Mouse (Mus musculus): ENCODE data around the gene A530064D06Rik. TPM values are rescaled to one million over a fixed set of nuclear protein-coding genes. Genes with fewer than 3 reads are reported as not detected.
"Not testable (repeated sequence)": the region's sequence is repeated elsewhere in the genome, so short reads cannot be mapped to it uniquely, and the experiment has no call there.

A530064D06Rik gene
- 2.5 and 2.9 TPM in 2 replicates for total RNA-seq (2015; ENCODE audit: low replicate concordance)
- total RNA-seq (2017; ENCODE audit: low replicate concordance): 3.5 and 5.9 TPM in 2 replicates

DNA sequence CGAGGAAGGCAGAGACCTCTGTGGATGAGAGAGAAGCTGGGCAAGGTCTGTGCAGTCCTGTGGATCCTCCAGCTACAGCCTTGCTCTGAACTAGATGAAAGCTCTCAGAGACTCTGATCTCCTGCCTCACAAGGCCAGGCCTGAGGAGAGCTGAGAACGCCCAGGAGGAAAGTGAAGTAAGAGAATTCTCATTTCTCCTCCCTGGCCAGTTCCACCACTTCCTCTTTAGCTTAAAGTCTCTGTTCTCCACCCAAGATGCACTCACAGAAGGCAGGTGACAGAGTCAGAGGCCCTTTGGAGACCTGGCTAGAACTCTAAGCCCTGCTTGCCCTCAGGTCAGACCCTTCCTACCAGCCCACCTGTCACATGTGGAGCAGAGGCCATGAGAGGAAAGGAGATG is at the start of gene A530064D06Rik:
Gene A530064D06Rik (minus strand): TSS at position 173 of the 400 bp plus-strand sequence.
- not testable (repeated sequence) for ATAC-seq (replicated peaks; ENCODE audit: low FRiP score, poor library complexity, severe bottlenecking)

DNA sequence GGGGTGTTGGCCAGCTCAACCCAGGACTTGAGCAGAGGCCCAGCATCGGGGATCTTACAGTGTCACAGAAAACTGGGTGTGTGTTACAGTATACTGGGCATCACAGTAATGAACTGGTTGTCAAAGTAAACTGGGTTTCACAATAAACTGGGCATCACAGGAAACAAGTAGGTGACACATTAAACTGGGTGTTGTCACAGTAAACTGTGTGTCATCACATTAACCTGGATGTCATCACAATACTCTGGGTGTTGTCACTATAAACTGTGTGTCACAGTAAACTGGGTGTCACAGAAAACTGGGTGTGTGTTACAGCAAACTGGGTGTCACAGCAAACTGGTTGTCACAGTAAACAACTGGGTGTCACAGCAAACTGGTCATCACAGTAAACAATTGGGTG is 48.4 kb upstream of the A530064D06Rik start:
- ATAC-seq (replicated peaks; ENCODE audit: low FRiP score, poor library complexity, severe bottlenecking): no peak

DNA sequence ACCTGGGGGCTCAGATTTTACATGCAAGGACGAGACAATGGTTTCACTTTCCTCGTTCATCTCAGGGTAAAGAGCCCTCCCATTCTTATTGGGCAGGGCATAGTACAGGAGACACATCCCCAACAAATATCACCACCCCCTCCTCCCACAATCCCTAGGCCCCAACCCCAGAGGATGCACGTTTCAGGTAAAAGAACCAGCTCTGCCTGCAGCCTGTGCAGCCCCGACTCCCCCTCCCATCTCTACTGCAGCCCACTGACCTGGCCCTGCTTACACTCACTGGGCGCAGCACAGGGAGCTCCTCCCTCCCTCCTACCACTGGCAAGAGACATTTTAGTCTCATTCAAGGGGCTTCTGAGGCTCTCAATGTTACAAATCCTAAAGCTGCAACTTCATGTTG is 46.4 kb upstream of the A530064D06Rik start:
- ATAC-seq (replicated peaks; ENCODE audit: low FRiP score, poor library complexity, severe bottlenecking): no peak

DNA sequence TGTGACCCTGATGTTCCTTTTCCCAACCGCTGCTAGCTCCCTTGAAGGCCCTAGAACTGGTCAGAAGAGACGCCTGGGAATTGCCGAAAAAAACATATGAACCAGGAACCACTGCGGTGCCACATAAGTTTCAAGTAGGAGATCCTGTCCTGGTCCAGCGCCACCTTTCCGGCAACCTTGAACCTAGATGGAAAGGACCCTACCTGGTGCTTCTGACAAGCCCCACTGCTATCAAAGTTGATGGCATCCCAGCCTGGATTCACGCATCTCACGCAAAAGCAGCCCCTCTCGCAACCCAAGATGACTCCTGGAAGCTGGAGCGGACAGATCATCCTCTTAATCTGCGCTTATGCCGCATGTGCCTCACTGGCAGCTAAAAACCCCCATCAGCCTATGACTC is 45.5 kb upstream of the A530064D06Rik start:
- no peak for ATAC-seq (replicated peaks; ENCODE audit: low FRiP score, poor library complexity, severe bottlenecking)

DNA sequence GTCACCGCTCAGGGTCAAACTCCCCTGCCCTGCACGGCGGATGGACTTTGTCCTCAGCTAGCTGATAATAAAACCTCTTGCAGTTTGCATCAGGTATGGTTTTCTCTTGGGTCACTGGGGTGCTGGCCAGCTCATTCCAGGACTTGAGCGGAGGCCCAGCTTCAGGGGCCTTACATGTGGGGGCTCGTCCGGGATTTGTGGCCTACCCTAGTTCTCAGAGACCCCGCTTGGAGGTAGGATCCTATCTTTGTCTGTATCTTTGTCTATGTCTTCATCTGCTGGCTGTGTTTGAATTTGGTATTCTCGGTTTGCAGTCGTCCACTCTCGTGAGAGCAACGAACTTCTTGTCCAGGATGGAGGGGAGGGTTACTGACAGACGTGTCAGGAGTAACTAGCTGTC is 36.0 kb upstream of the A530064D06Rik start:
- ATAC-seq (replicated peaks; ENCODE audit: low FRiP score, poor library complexity, severe bottlenecking): no peak

DNA sequence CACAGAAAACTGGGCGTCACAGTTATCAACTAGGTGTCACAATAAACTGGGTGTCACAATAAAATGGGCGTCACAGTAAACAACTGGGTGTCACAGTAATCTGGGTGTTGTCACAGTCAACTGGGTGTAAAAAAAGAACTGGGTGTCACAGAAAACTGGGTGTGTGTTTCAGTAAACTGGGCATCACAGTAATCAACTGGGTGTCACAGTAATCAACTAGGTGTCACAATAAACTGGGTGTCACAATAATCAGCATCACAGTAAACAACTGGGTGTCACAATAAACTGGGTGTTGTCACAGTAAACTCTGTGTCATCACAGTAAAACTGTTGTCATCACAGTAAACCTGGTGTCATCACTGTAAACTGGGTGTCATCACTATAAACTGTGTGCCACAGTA is 25.3 kb upstream of the A530064D06Rik start:
- ATAC-seq (replicated peaks; ENCODE audit: low FRiP score, poor library complexity, severe bottlenecking): no peak

DNA sequence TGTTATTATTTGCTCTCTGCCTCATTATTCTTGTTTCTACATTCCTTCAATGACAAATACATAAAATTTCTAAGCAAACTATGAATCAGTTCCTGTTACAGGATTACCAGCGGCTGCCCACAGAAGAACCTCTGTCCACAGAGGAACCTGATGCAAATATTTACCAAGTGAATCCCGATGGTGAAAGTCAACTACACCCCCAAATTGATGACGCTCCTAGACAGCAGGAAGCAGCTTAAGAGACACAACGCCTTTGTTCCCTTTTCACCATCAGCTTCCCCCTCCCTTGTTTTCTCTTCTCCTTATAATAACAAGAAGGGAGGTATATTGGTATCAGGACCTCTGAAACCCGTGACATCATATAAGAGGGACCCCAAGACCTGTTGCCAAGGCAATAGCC is 18.2 kb upstream of the A530064D06Rik start:
- no peak for ATAC-seq (replicated peaks; ENCODE audit: low FRiP score, poor library complexity, severe bottlenecking)

DNA sequence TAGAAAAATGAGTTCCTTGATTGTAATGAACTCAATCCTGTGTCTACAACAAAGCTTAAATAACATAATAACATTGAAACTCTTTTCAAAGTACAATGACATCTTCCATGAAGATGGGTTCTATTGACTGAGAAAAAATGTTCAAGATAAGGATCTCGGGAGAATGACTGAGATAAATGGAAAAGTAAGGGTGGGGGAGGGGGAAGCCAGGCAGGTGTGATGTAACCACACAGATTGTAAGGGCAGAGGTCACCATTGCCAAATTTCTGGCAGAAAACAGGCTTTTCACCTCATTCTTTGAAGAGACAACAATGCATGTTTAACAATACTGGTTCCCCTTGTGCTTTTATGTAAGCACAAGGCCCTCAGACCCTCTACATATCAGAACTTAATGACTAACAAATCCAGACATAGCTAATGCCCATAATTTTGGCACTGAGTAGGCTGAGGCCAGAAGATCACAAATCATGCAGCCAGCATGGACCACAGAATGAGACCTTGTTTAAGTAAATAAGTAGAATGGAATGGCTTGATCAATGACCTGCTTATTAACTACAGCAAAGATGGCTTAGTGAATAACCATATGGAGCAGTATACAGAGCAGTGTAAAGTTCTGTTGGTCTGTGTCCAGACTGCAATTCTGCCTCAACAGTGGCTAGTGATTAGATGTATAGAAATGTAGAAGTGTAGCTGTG is 9.5 kb downstream of the A530064D06Rik start:
- no peak for ATAC-seq (replicated peaks; ENCODE audit: low FRiP score, poor library complexity, severe bottlenecking)

DNA sequence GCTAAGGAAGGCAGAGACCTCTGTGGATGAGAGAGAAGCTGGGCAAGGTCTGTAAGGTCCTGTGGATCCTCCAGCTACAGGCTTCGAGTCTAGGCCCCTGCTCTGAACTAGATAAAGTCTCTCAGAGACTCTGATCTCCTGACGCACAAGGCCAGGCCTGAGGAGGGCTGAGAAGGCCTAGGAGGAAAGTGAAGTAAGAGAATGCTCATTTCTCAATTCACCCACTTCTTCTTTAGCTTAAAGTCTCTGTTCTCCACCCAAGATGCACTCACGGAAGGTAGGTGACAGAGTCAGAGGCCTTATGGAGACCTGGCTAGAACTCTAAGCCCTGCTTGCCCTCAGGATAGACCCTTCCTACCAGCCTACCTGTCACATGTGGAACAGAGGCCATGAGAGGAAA is 21.0 kb downstream of the A530064D06Rik start, which contains the start of gene 9830107B12Rik:
Gene 9830107B12Rik (minus strand): TSS at position 149 of the 400 bp plus-strand sequence.
- ATAC-seq (replicated peaks; ENCODE audit: low FRiP score, poor library complexity, severe bottlenecking): no peak

DNA sequence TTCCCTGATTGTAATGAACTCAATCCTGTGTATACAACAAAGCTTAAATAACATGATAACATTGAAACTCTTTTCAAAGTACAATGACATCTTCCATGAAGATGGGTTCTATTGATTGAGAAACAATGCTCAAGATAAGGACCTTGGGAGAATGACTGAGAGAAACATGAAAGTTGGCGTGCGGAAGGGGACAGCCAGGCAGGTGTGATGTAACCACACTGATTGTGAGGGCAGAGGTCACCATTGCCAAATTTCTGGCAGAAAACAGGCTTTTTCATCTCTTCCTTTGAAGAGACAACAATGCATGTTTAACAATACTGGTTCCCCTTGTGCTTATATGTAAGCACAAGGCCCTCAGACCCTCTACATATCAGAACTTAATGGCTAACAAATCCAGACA is 34.3 kb downstream of the A530064D06Rik start:
- no peak for ATAC-seq (replicated peaks; ENCODE audit: low FRiP score, poor library complexity, severe bottlenecking)

DNA sequence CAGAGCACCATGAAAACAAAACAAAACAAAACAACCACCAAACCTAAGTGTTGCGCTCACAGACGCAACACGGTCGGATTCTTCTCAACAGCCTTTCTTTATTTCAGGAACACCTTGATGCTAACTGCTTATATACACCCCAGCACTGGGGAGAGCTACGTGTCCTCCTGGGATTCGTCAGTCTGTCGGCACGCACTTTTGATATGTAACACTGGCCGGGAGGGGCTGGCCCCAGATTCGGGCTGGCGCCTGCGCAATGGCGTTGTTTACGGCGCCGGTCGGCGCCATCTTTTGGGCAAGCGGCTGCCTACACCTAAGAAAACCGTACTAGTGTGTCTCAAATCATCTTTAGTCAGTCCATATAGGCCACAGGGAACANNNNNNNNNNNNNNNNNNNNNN is 46.6 kb downstream of the A530064D06Rik start:
- no peak for ATAC-seq (replicated peaks; ENCODE audit: low FRiP score, poor library complexity, severe bottlenecking)

DNA sequence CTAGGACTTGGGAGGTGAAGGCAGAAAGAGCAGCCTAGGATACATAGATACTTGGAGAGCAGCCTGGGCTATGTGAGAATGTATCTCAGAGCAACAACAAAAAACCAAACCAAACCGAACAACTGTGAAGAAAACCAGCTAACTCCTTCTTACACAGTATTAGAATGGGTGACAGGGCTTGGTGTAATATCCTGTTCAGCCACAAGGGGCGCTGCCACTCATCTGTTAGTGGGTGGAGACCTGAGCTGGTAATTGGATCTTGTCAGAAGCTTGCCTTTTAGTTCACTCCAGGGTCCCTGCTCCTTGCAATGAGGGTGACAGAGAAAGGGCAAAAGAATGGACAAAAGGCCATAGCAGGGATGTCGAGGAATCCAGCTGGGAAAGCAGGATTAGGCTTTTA is 47.4 kb downstream of the A530064D06Rik start:
- peak; percentile 65; the same call in 1 of the 2 replicates for ATAC-seq (replicated peaks; ENCODE audit: low FRiP score, poor library complexity, severe bottlenecking)

DNA sequence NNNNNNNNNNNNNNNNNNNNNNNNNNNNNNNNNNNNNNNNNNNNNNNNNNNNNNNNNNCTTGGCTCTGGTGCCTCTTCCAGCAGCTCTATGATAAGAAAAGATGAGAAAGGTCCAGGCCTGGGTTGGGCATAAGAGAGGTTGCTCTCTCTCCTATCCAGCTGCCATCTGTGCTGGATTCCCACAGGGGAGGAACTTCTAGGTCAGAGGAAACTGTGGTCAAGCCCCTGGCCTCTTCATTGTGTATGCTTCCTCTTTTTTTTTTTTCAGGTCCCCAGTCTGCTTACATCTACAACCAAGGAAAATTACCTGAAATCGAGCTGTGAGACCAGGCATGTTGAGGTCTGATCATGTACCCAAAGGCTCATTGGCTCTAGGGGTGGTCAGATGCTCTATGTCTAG is 48.5 kb downstream of the A530064D06Rik start:
- ATAC-seq (replicated peaks; ENCODE audit: low FRiP score, poor library complexity, severe bottlenecking): no peak

DNA sequence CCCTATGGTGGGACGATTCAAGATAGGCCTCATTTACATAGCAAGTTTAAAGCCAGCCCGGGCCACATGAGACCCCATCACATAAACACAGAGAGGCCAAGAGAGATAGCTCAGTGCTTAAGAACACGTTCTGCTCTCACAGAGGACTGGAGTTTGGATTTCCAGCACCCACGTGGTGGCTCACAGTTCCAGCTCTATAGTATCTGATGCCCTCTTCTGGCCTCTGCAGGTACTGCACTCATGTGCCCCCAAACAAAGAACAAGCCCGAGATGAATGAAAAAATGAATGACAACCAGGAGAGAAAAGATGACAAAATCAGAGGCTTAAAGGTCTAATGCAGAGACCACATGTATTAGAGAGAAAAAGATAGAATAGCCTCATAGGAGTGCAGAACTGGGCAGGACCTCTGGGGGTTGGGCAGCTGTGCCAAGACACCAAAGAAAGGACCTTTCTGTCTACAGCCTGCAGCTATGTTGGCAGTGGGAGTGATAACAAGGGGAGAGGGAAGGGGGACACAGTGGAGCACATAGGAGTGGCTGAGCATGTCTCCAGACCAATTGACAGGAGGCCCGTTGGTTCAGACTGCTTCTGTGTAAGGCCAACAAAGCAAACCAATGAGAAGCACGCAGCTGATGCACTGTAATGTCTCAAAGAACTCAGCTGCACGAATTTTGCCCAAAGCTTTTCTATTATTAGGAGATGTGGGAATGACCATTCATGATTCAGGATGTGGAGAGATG is 56.4 kb downstream of the A530064D06Rik start:
- no peak for ATAC-seq (replicated peaks; ENCODE audit: low FRiP score, poor library complexity, severe bottlenecking)

DNA sequence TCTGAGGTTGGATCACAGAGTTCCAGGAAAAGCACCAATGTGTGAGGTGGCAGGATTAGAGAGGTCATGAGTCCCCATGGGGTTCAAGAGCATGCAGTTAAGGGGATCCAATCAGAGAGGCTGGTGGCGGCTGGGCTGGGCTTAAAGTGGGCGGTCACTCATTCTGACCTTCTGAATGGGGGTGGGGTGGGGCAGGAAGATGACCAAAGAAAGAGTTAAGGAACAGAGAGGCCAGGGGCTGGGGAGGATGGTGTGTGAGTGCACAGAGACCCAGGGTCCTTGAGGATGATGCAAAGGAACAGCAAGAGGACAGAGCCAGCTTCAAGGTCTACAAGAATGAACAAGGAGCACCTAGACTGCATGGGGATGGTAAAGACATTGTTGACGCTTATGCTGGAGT is 58.6 kb downstream of the A530064D06Rik start:
- ATAC-seq (replicated peaks; ENCODE audit: low FRiP score, poor library complexity, severe bottlenecking): no peak

DNA sequence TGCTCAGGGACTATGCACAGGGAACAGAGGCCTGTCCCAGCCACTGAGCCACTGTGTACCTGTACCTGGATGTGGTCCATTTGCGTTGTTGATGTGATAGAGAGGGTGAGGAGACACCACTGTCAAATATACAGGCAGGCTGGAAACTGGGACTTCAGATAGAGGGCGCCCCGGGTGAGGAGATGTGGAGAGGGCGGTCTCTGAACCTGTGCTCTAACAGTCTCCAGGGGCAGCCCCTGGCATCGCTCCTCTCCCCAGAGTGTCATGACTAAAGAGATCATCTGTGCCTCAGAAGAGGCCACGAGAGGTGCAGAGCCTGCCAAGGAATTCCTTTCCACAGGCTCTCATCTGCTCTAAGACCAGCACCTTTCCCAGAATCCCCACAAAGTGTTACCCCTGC is 59.2 kb downstream of the A530064D06Rik start:
- no peak for ATAC-seq (replicated peaks; ENCODE audit: low FRiP score, poor library complexity, severe bottlenecking)

DNA sequence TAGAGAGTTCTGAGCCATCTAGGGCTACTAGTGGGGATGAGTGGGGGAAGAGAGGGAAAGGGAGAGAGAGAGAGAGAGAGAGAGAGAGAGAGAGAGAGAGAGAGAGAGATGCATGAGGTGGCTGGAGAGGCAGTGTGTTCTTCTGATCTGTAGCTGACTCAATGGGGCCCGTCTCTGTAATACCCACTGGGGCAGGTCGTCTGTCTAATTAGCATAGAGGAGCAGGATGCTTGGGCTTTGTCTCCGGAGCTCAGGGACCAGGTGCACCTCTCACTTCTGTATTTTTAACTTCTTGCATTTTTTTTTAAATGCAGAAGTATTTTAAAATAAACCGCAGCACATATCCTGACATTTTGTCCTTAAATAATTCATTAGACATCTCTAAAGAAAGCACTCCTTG is 59.7 kb downstream of the A530064D06Rik start:
- no peak for ATAC-seq (replicated peaks; ENCODE audit: low FRiP score, poor library complexity, severe bottlenecking)

DNA sequence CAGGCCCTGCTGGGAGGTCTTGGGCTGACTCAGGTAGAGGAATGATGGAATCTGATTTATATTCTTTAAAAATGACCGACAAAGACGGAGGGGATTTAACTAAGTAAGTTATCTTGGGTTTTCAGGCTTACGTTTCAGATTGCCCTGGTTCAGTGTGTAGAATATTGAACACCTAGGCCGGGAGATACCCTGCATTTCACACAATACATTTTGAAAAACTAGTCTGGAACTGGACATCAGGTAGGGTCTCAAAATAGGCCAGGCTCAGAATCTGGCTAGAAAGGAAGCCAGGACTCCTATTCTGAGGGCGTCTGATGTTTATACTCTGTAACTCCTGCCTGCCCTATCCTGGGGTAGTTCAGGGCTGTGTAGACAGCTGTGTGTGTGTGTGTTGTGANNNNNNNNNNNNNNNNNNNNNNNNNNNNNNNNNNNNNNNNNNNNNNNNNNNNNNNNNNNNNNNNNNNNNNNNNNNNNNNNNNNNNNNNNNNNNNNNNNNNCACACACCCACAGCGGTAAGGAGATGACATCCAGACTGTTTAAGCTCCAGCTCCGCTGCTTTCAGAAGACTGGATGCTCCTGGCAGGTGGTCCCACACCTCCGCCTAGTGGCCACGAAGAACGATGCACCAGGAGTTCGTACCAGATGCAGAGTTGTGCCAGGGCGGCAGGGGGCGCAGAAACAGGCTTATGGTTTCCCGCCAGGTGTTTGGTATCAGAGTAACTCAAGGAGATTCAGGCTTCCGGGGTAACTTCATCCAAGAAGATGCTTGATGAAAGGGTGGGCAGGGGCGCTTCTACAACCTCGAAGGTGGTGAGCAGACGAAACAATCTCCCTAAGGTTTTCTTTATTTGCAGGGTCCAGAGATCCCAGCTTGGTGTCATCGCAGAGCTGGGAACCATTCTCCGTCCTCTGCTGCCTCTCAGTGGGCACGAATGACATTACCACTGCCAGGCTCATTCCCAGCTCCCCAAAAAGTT is 66.3 kb downstream of the A530064D06Rik start:
- ATAC-seq (replicated peaks; ENCODE audit: low FRiP score, poor library complexity, severe bottlenecking): peak; percentile 83

DNA sequence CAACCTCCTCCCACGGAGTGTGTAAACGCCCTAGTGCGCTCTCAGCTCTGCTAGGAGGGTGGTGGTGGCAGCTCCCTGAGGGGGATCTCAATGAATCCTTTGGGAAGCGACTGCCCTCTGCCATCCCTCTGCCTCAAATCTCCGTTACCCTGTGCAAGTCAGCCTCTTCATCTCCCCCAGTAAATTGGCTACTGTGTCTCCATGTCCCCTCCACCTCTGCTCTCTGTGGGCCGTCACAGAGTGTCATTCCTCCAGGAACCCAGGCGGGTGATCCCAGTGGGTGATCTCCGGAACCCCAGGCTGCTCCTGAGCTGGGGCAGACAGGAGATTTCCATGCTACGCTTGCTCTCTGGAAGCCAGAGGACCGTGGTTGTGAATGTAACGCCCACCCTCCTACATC is 67.8 kb downstream of the A530064D06Rik start:
- ATAC-seq (replicated peaks; ENCODE audit: low FRiP score, poor library complexity, severe bottlenecking): no peak

Data from erythroid progenitor cell, adult 5-6 weeks (primary cell).